Comparison of ENCODE assay signal across 1 mouse cellular context in genomic region chr2:34989749-34990148, GRCm38 (mm10).
TF ChIP-seq lines count a peak whose summit lies in the region.

No protein-coding gene starts in this region.

TF ChIP-seq in MEL, 35 proteins besides CTCF, POLR2A, EP300 and RAD21:
- no peak for TF ChIP-seq POLR2AphosphoS2 (IDR thresholded peaks at IDR 0.05; ENCODE audit: low read length)
- no peak for TF ChIP-seq RCOR1 (IDR thresholded peaks at IDR 0.05; ENCODE audit: low read depth, low read length)
- TF ChIP-seq USF2 (IDR thresholded peaks at IDR 0.05; ENCODE audit: borderline replicate concordance in 1 of 2, insufficient read depth in 1 of 2, low read depth in 1 of 2, low read length in 2 of 2), result no peak
- no peak for TF ChIP-seq JUND (IDR thresholded peaks at IDR 0.05; ENCODE audit: low read depth, low read length)
- TF ChIP-seq MXI1 (IDR thresholded peaks at IDR 0.05; ENCODE audit: low read depth, low read length), result no peak
- no peak for TF ChIP-seq HCFC1 (IDR thresholded peaks at IDR 0.05; ENCODE audit: low read depth, low read length)
- no peak for TF ChIP-seq ZNF384 (IDR thresholded peaks at IDR 0.05; ENCODE audit: low read depth, low read length)
- no peak for TF ChIP-seq ZMIZ1 (IDR thresholded peaks at IDR 0.05; ENCODE audit: low read depth, low read length)
- no peak for TF ChIP-seq ZKSCAN1 (IDR thresholded peaks at IDR 0.05; ENCODE audit: low read depth, low read length)
- TF ChIP-seq NRF1 (IDR thresholded peaks at IDR 0.05; ENCODE audit: insufficient read depth, low read depth, low read length, poor library complexity, severe bottlenecking), result no peak
- no peak for TF ChIP-seq SIN3A (IDR thresholded peaks at IDR 0.05; ENCODE audit: low read length)
- TF ChIP-seq ZC3H11A (IDR thresholded peaks at IDR 0.05; ENCODE audit: low read depth, low read length), result no peak
- TF ChIP-seq MAZ (IDR thresholded peaks at IDR 0.05; ENCODE audit: low read depth, low read length), result no peak
- no peak for TF ChIP-seq TAL1 (IDR thresholded peaks at IDR 0.05; ENCODE audit: low read length)
- no peak for TF ChIP-seq ELF1 (IDR thresholded peaks at IDR 0.05; ENCODE audit: low read depth, low read length)
- TF ChIP-seq UBTF (IDR thresholded peaks at IDR 0.05; ENCODE audit: borderline replicate concordance, insufficient read depth, low read depth, low read length), result no peak
- TF ChIP-seq NELFE (IDR thresholded peaks at IDR 0.05; ENCODE audit: low read depth, low read length), result no peak
- no peak for TF ChIP-seq MYC (IDR thresholded peaks at IDR 0.05; ENCODE audit: low read depth, low read length)
TF ChIP-seq in MEL: peak in this region for 0.
